Mouse (Mus musculus): ENCODE data around the gene Ahdc1.

DNA sequence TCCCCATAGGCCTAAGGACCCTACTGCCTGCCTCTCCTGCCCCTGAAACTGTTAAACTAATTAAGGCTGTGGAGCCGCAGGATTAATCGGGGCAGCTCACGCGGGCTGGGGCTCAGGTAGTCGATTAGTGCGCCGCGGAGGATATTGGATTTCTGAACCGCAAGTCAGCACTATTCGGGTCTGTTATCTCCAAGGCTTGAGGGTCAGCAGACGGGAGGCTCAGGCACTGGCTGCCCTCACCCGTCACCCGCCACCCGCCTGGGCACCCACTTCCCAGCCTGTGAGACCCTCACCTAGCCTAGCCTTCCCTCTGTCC is 40.4 kb downstream of the Ahdc1 start:
- TF ChIP-seq CTCF (conservative IDR thresholded peaks at IDR 0.05; ENCODE audit: low read length) (no peak), POU5F1 (IDR thresholded peaks at IDR 0.05; ENCODE audit: borderline replicate concordance, low read length) (no peak), NANOG (IDR thresholded peaks at IDR 0.05; ENCODE audit: borderline replicate concordance, low read length) (no peak)

All from E14TG2a.4 (cell line).